Mouse (Mus musculus): ENCODE results near the gene Bfsp1.

The Bfsp1 gene
- long read RNA-seq, experiment 1, partial matches to known transcripts: 0 of 1 reads
- long read RNA-seq, experiment 1, other reads (novel, unspliced or antisense): 0 of 1 reads
- long read RNA-seq, experiment 2, partial matches to known transcripts: 0 of 1 reads
- long read RNA-seq, experiment 2, other reads (novel, unspliced or antisense): 0 of 1 reads

GRCm38 (mm10) chr2:143862484-143863231, at the start of gene Bfsp1:
Bfsp1 (minus strand) TSS chr2:143863173.
- intact Hi-C loops (cut with DNase I): loop anchor here (10.0 kb wide), 2 partner anchors 82 to 422 kb away; no protein-coding TSS in a partner anchor

GRCm38 (mm10) chr2:143912199-143912598, 49.2 kb upstream of the Bfsp1 start:
- intact Hi-C loops (cut with DNase I): no loop called here

- intact Hi-C loops (cut with DNase I): no loop called here
Observed at GRCm38 (mm10) chr2:143909230-143909629, 46.3 kb upstream of the Bfsp1 start.

GRCm38 (mm10) chr2:143904896-143905295, 41.9 kb upstream of the Bfsp1 start:
- intact Hi-C loops (cut with DNase I): no loop called here

GRCm38 (mm10) chr2:143903376-143904045, 40.5 kb upstream of the Bfsp1 start:
- intact Hi-C loops (cut with DNase I): no loop called here

- intact Hi-C loops (cut with DNase I): no loop called here
Observed at GRCm38 (mm10) chr2:143900821-143901351, 37.9 kb upstream of the Bfsp1 start.

- intact Hi-C loops (cut with DNase I): no loop called here
Observed at GRCm38 (mm10) chr2:143899470-143900220, 36.7 kb upstream of the Bfsp1 start.

GRCm38 (mm10) chr2:143891302-143892048, 28.5 kb upstream of the Bfsp1 start:
- intact Hi-C loops (cut with DNase I): no loop called here

GRCm38 (mm10) chr2:143889860-143890433, 27.0 kb upstream of the Bfsp1 start:
- intact Hi-C loops (cut with DNase I): no loop called here

GRCm38 (mm10) chr2:143889131-143889859, 26.3 kb upstream of the Bfsp1 start:
- intact Hi-C loops (cut with DNase I): no loop called here

GRCm38 (mm10) chr2:143882606-143883288, 19.8 kb upstream of the Bfsp1 start:
- intact Hi-C loops (cut with DNase I): no loop called here

GRCm38 (mm10) chr2:143882002-143882401, 19.0 kb upstream of the Bfsp1 start:
- intact Hi-C loops (cut with DNase I): no loop called here

GRCm38 (mm10) chr2:143879311-143879710, 16.3 kb upstream of the Bfsp1 start:
- intact Hi-C loops (cut with DNase I): loop anchor here (5.0 kb wide), 1 partner anchor 38 kb away; the partner anchor contains the start of gene Dstn

GRCm38 (mm10) chr2:143876929-143877632, 14.1 kb upstream of the Bfsp1 start:
- intact Hi-C loops (cut with DNase I): loop anchor here (5.0 kb wide), 1 partner anchor 40 kb away; the partner anchor contains the start of gene Dstn

- intact Hi-C loops (cut with DNase I): loop anchor here (5.0 kb wide), 1 partner anchor 41 kb away; the partner anchor contains the start of gene Dstn
Observed at GRCm38 (mm10) chr2:143876026-143876425, 13.1 kb upstream of the Bfsp1 start.

- intact Hi-C loops (cut with DNase I): no loop called here
Observed at GRCm38 (mm10) chr2:143870936-143871688, 8.1 kb upstream of the Bfsp1 start.

GRCm38 (mm10) chr2:143867326-143867725, 4.4 kb upstream of the Bfsp1 start:
- intact Hi-C loops (cut with DNase I): loop anchor here (2.0 to 10.0 kb wide), 4 partner anchors 77 to 417 kb away; no protein-coding TSS in a partner anchor

Measured in adrenal gland (tissue).